Mouse (Mus musculus): ENCODE measurements around the gene Rbm12. TPM values are rescaled to one million over a fixed set of nuclear protein-coding genes. Genes with fewer than 3 reads are reported as not detected.

The Rbm12 gene
- polyA plus RNA-seq, 1 experiment from 2014 or later, result 41.2 TPM

GRCm38 (mm10) chr2:156065099-156066041 is 46.4 kb downstream of the Rbm12 start, which contains the start of gene Spag4:
Gene Spag4, plus strand, starts transcription at chr2:156065175.
- ATAC-seq (ENCODE audit: insufficient read depth), result peak; percentile 82
- peaks cover 23% of the 10 kb centered on the region for H3K36me3 ChIP-seq (ENCODE audit: insufficient read depth)
- H3K4me2 ChIP-seq, result peak within 1 kb of the TSS; percentile 95
- no peaks in the 10 kb centered on the region for H3K4me1 ChIP-seq (ENCODE audit: insufficient read depth)
- peak within 1 kb of the TSS; percentile 87 for H3K9ac ChIP-seq
- peak within 1 kb of the TSS; percentile 73 for H3K4me3 ChIP-seq (ENCODE audit: low read depth, low read length)
- H3K27ac ChIP-seq (ENCODE audit: low read depth), result peak within 1 kb of the TSS; percentile 88
- no peaks in the 10 kb centered on the region for H3K9me3 ChIP-seq (ENCODE audit: low read depth, low read length)
- no peak for TF ChIP-seq CTCF (IDR thresholded peaks at IDR 0.05; ENCODE audit: low read depth)
- under 1% methylated on average over 78 of the region's 81 CpGs for WGBS
- DNase-seq, result peak; percentile 87
- H3K27me3 ChIP-seq (ENCODE audit: insufficient read depth, low read length), result no peaks in the 10 kb centered on the region

- no peaks in the 10 kb centered on the region for H3K27me3 ChIP-seq (ENCODE audit: insufficient read depth, low read length)
- ATAC-seq (ENCODE audit: insufficient read depth) (no peak), DNase-seq (no peak)
- no peak within 1 kb of the TSS for H3K9ac ChIP-seq
- no peaks in the 10 kb centered on the region for H3K4me1 ChIP-seq (ENCODE audit: insufficient read depth)
- no peak within 1 kb of the TSS for H3K4me3 ChIP-seq (ENCODE audit: low read depth, low read length)
- no peaks in the 10 kb centered on the region for H3K36me3 ChIP-seq (ENCODE audit: insufficient read depth)
- H3K9me3 ChIP-seq (ENCODE audit: low read depth, low read length), result no peaks in the 10 kb centered on the region
- H3K27ac ChIP-seq (ENCODE audit: low read depth), result no peak within 1 kb of the TSS
- H3K4me2 ChIP-seq, result no peak within 1 kb of the TSS
- 63% methylated on average over 9 of the region's 9 CpGs for WGBS
- TF ChIP-seq CTCF (IDR thresholded peaks at IDR 0.05; ENCODE audit: low read depth), result no peak
Measured at GRCm38 (mm10) chr2:156052816-156053215, 59.0 kb downstream of the Rbm12 start, which contains the start of gene Fer1l4. Gene Fer1l4, minus strand, starts transcription at chr2:156052947.

- peak overlapping the region; percentile 36 for H3K4me2 ChIP-seq
- TF ChIP-seq CTCF (IDR thresholded peaks at IDR 0.05; ENCODE audit: low read depth), result no peak
- H3K9ac ChIP-seq, result no peak overlapping the region
- no peak for ATAC-seq (ENCODE audit: insufficient read depth)
- no peaks in the 10 kb centered on the region for H3K27me3 ChIP-seq (ENCODE audit: insufficient read depth, low read length)
- 7% methylated on average over 19 of the region's 19 CpGs for WGBS
- no peak overlapping the region for H3K4me3 ChIP-seq (ENCODE audit: low read depth, low read length)
- H3K4me1 ChIP-seq (ENCODE audit: insufficient read depth), result no peaks in the 10 kb centered on the region
- peak; percentile 26 for DNase-seq
- H3K36me3 ChIP-seq (ENCODE audit: insufficient read depth), result no peaks in the 10 kb centered on the region
- no peak overlapping the region for H3K27ac ChIP-seq (ENCODE audit: low read depth)
- no peaks in the 10 kb centered on the region for H3K9me3 ChIP-seq (ENCODE audit: low read depth, low read length)
Measured at GRCm38 (mm10) chr2:156047929-156048328, 63.8 kb downstream of the Rbm12 start.

GRCm38 (mm10) chr2:156042903-156043302 is 68.9 kb downstream of the Rbm12 start:
- H3K27me3 ChIP-seq (ENCODE audit: insufficient read depth, low read length), result no peaks in the 10 kb centered on the region
- no peaks in the 10 kb centered on the region for H3K36me3 ChIP-seq (ENCODE audit: insufficient read depth)
- no peak for TF ChIP-seq CTCF (IDR thresholded peaks at IDR 0.05; ENCODE audit: low read depth)
- ATAC-seq (ENCODE audit: insufficient read depth) (no peak), DNase-seq (no peak)
- H3K9ac ChIP-seq, result no peak overlapping the region
- H3K27ac ChIP-seq (ENCODE audit: low read depth), result no peak overlapping the region
- no peaks in the 10 kb centered on the region for H3K9me3 ChIP-seq (ENCODE audit: low read depth, low read length)
- no peak overlapping the region for H3K4me3 ChIP-seq (ENCODE audit: low read depth, low read length)
- no peak overlapping the region for H3K4me2 ChIP-seq
- H3K4me1 ChIP-seq (ENCODE audit: insufficient read depth), result no peaks in the 10 kb centered on the region
- WGBS, result 76% methylated on average over 8 of the region's 8 CpGs

Other genes with a start within 250 kb of the Rbm12 start
- 52.0 and 52.9 TPM in 2 replicates for gene Uqcc1, start 181.7 kb downstream of the Rbm12 start, polyA plus RNA-seq (2014; fragmentation: Nextera tagmentation; extraction: Ambion mirVana)
- not detected in 2 replicates for gene Gm15557, start 171.2 kb downstream of the Rbm12 start, polyA plus RNA-seq (2014; fragmentation: Nextera tagmentation; extraction: Ambion mirVana)
- 0.34 and 0.41 TPM in 2 replicates for gene Gdf5, start 166.6 kb downstream of the Rbm12 start, polyA plus RNA-seq (2014; fragmentation: Nextera tagmentation; extraction: Ambion mirVana)
- gene Cep250, start 155.5 kb downstream of the Rbm12 start, polyA plus RNA-seq (2014; fragmentation: Nextera tagmentation; extraction: Ambion mirVana), result 23.5 and 24.6 TPM in 2 replicates
- gene 6430550D23Rik, start 104.0 kb downstream of the Rbm12 start, polyA plus RNA-seq (2014; fragmentation: Nextera tagmentation; extraction: Ambion mirVana), result 0.51 and 1.9 TPM in 2 replicates
- 219 and 239 TPM in 2 replicates for gene Ergic3, start 103.9 kb downstream of the Rbm12 start, polyA plus RNA-seq (2014; fragmentation: Nextera tagmentation; extraction: Ambion mirVana)
- gene Fer1l4, start 59.0 kb downstream of the Rbm12 start, polyA plus RNA-seq (2014; fragmentation: Nextera tagmentation; extraction: Ambion mirVana), result not detected in 2 replicates
- gene Spag4, start 46.8 kb downstream of the Rbm12 start, polyA plus RNA-seq (2014; fragmentation: Nextera tagmentation; extraction: Ambion mirVana), result 3.2 and 3.9 TPM in 2 replicates
- gene Cpne1, start within 50 bp of the Rbm12 start, polyA plus RNA-seq (2014; fragmentation: Nextera tagmentation; extraction: Ambion mirVana), result 66.7 and 70.2 TPM in 2 replicates
- gene Gm28036, start 15.1 kb upstream of the Rbm12 start, polyA plus RNA-seq (2014; fragmentation: Nextera tagmentation; extraction: Ambion mirVana), result 11.0 and 16.6 TPM in 2 replicates
- 396 and 414 TPM in 2 replicates for gene Romo1, start 32.1 kb upstream of the Rbm12 start, polyA plus RNA-seq (2014; fragmentation: Nextera tagmentation; extraction: Ambion mirVana)
- 37.5 and 40.9 TPM in 2 replicates for gene Nfs1, start 32.2 kb upstream of the Rbm12 start, polyA plus RNA-seq (2014; fragmentation: Nextera tagmentation; extraction: Ambion mirVana)
- gene Rbm39, start 68.3 kb upstream of the Rbm12 start, polyA plus RNA-seq (2014; fragmentation: Nextera tagmentation; extraction: Ambion mirVana), result 563 and 569 TPM in 2 replicates
- gene Phf20, start 84.5 kb upstream of the Rbm12 start, polyA plus RNA-seq (2014; fragmentation: Nextera tagmentation; extraction: Ambion mirVana), result 73.6 and 77.3 TPM in 2 replicates
- gene Cnbd2, start 200.3 kb upstream of the Rbm12 start, polyA plus RNA-seq (2014; fragmentation: Nextera tagmentation; extraction: Ambion mirVana), result 3.5 and 3.9 TPM in 2 replicates
- gene Scand1, start 200.7 kb upstream of the Rbm12 start, polyA plus RNA-seq (2014; fragmentation: Nextera tagmentation; extraction: Ambion mirVana), result 61.0 and 66.3 TPM in 2 replicates